Mouse (Mus musculus): Measurements from ENCODE around the gene Casz1. TPM values are rescaled to one million over a fixed set of nuclear protein-coding genes. Genes with fewer than 3 reads are reported as not detected.

Casz1 gene
- polyA plus RNA-seq, 1 experiment from 2014 or later: 0.48 TPM

DNA sequence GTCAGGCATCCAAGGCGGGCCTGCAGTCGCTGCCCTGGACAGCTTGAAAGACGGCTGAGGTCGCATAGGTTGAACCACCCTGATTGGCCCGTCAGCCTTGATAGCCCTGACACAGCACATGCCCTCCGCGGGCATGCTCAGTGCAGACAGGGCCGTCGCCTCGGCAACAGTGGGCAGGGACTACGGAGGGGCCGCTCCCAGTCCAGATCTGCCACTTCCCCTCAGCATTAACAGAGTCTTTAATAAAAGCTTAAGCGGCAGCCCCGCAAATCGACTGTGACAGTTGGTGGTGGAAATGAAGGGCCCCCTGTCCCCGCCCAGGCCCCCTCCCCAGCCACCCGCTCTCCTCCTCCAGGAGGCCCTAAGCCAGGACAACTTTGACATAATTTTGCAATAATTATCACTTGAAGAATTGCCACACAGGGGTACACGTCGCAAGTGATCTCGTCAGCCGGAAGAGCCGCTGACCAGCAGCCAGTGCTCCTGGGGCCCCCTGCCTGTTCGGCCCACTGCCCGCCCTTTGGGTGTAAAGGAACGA, 136.5 kb downstream of the Casz1 start:
- Histone ChIP-seq H3K27ac (replicated peaks) (no peak overlapping the region; the same call in 1 of the 2 replicates), H3K4me2 (peak overlapping the region; percentile 53), H3K4me3 (replicated peaks) (peak overlapping the region; percentile 35), H3K36me3 (replicated peaks) (no peaks in the 10 kb centered on the region), H3K4me1 (replicated peaks) (peaks cover 17% of the 10 kb centered on the region), H3K9me3 (replicated peaks) (no peaks in the 10 kb centered on the region), H3K9ac (no peak overlapping the region), H3K27me3 (no peaks in the 10 kb centered on the region)
- peak; percentile 84 for ATAC-seq (ENCODE audit: insufficient read depth)
- WGBS (ENCODE audit: insufficient replicate concordance): 3% methylated on average over 25 of the region's 25 CpGs

DNA sequence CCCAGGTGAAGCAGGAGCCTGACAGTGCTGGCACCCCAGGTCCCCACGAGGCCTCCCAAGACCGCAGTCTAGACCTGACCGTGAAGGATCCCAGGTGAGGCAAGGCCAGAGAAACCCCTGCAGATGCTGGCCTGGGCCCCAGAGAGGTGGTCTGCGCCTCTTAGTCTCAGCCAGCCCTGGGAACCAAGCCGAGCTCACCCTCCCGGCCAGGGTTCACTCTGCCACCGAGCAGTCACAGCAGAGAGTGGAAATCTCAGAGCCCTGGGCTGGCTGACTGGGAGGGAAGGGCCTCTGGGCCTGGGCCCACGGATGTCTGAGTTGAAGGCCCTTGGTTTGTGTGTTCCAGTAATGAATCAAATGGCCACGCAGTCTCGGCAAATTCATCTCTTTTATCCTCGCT, 137.1 kb downstream of the Casz1 start:
- no peaks in the 10 kb centered on the region for H3K36me3 ChIP-seq (replicated peaks)
- H3K4me1 ChIP-seq (replicated peaks): peaks cover 15% of the 10 kb centered on the region
- 38% methylated on average over 11 of the region's 11 CpGs for WGBS (ENCODE audit: insufficient replicate concordance)
- no peak for ATAC-seq (ENCODE audit: insufficient read depth)
- H3K4me3 ChIP-seq (replicated peaks): peak overlapping the region; percentile 35
- H3K27ac ChIP-seq (replicated peaks): peak overlapping the region; percentile 61
- no peaks in the 10 kb centered on the region for H3K9me3 ChIP-seq (replicated peaks)
- no peaks in the 10 kb centered on the region for H3K27me3 ChIP-seq
- no peak overlapping the region for H3K9ac ChIP-seq
- H3K4me2 ChIP-seq: peak overlapping the region; percentile 53

DNA sequence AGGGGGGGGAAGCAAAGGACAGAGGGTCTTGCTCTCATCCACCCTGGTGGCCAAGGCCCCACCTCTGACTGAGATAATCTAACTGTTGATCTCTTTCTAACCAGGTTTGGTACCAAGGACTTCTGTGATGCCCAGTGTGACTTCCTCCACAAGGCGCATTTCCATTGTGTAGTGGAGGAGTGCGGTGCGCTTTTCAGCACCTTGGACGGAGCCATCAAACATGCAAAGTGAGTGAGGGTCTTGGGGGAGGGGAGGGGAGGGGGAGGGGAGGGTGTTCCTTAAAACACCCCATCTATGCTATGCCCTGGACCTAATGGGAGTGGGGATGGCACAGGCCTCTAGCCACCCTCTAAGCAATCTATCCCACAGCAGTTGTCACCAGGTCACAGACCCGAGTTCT, 138.9 kb downstream of the Casz1 start:
- no peak overlapping the region for H3K9ac ChIP-seq
- no peak overlapping the region for H3K4me2 ChIP-seq
- H3K27ac ChIP-seq (replicated peaks): no peak overlapping the region
- no peak overlapping the region for H3K4me3 ChIP-seq (replicated peaks)
- H3K9me3 ChIP-seq (replicated peaks): no peaks in the 10 kb centered on the region
- H3K36me3 ChIP-seq (replicated peaks): no peaks in the 10 kb centered on the region
- no peaks in the 10 kb centered on the region for H3K27me3 ChIP-seq
- ATAC-seq (ENCODE audit: insufficient read depth): no peak
- H3K4me1 ChIP-seq (replicated peaks): peaks cover 17% of the 10 kb centered on the region
- WGBS (ENCODE audit: insufficient replicate concordance): 77% methylated on average over 5 of the region's 5 CpGs

GRCm38 (mm10) chr4:148945476-148945881, 141.2 kb downstream of the Casz1 start:
- no peak overlapping the region for H3K4me3 ChIP-seq (replicated peaks)

GRCm38 (mm10) chr4:148946071-148946470, 141.8 kb downstream of the Casz1 start:
- H3K4me3 ChIP-seq (replicated peaks): no peak overlapping the region
- WGBS (ENCODE audit: insufficient replicate concordance): 63% methylated on average over 8 of the region's 8 CpGs
- ATAC-seq (ENCODE audit: insufficient read depth): no peak

More at GRCm38 (mm10) chr4:148945476-148945881, 141.2 kb downstream of the Casz1 start:
- no peak overlapping the region for H3K9ac ChIP-seq
- WGBS (ENCODE audit: insufficient replicate concordance): 61% methylated on average over 4 of the region's 4 CpGs
- H3K27ac ChIP-seq (replicated peaks): no peak overlapping the region
- ATAC-seq (ENCODE audit: insufficient read depth): no peak
- H3K4me1 ChIP-seq (replicated peaks): peaks cover 16% of the 10 kb centered on the region
- H3K27me3 ChIP-seq: peaks cover 16% of the 10 kb centered on the region
- H3K36me3 ChIP-seq (replicated peaks): no peaks in the 10 kb centered on the region
- no peaks in the 10 kb centered on the region for H3K9me3 ChIP-seq (replicated peaks)
- no peak overlapping the region for H3K4me2 ChIP-seq

DNA sequence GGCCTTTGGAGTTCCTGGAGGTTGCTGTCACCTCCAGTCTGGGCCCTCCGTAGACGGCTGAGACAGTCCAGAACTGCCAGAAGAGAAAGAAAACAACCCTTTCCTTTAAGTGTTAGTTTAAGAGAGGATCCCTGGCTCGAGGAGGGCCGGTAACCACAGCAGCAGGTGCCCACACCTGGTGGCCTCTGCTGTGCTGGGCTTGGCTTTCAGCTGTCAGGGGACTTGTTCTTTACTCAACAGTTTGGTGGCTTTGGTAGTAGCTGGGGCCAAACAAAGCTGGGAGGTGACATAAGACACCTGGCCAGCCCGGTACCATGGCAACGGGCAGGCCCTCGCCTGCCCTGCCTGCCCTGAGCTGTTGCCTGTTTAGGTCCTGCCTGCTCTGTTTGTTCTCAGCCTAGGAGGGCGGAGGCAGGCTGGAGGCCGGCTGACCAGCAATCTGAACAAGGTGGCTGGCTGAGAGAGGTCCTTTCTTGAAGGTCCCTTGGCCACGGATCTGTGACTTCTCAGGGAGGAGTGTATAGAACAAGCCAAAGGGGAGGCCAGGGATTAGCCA, 143.7 kb downstream of the Casz1 start:
- no peaks in the 10 kb centered on the region for H3K9me3 ChIP-seq (replicated peaks)
- no peak overlapping the region for H3K4me3 ChIP-seq (replicated peaks)
- H3K27ac ChIP-seq (replicated peaks): no peak overlapping the region
- H3K9ac ChIP-seq: no peak overlapping the region
- peaks cover 20% of the 10 kb centered on the region for H3K4me1 ChIP-seq (replicated peaks)
- WGBS (ENCODE audit: insufficient replicate concordance): 53% methylated on average over 10 of the region's 10 CpGs
- H3K27me3 ChIP-seq: peaks cover 40% of the 10 kb centered on the region
- ATAC-seq (ENCODE audit: insufficient read depth): peak; percentile 49
- no peak overlapping the region for H3K4me2 ChIP-seq
- no peaks in the 10 kb centered on the region for H3K36me3 ChIP-seq (replicated peaks)

More at GRCm38 (mm10) chr4:148946071-148946470, 141.8 kb downstream of the Casz1 start:
- Histone ChIP-seq H3K9ac (no peak overlapping the region), H3K36me3 (replicated peaks) (no peaks in the 10 kb centered on the region), H3K27ac (replicated peaks) (no peak overlapping the region), H3K4me1 (replicated peaks) (peaks cover 11% of the 10 kb centered on the region), H3K9me3 (replicated peaks) (no peaks in the 10 kb centered on the region), H3K4me2 (no peak overlapping the region), H3K27me3 (peaks cover 22% of the 10 kb centered on the region)

DNA sequence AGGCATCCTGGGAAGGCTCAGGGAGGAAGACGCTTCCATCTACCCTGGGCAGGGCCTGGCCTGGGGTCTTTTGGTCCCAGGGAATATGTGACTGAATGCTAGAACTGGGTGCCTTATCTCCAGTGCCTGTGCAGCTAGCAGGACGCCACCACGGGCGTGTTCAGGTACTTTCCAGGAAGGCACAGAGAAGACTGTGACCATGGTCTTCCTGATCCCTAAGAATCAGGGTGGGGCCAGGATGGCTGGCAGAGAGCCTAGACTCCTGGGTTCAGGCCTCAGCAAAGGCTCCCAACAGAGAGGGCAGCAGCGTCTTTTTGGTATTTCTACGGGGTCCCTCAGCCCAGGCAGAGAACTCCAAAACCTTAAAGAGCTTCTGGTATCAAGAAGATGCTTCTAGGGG, 146.3 kb downstream of the Casz1 start:
- Histone ChIP-seq H3K4me1 (replicated peaks) (peaks cover 20% of the 10 kb centered on the region), H3K4me2 (no peak overlapping the region), H3K9me3 (replicated peaks) (no peaks in the 10 kb centered on the region), H3K27ac (replicated peaks) (no peak overlapping the region), H3K4me3 (replicated peaks) (no peak overlapping the region), H3K36me3 (replicated peaks) (no peaks in the 10 kb centered on the region), H3K27me3 (peaks cover 57% of the 10 kb centered on the region), H3K9ac (no peak overlapping the region)
- no peak for ATAC-seq (ENCODE audit: insufficient read depth)
- WGBS (ENCODE audit: insufficient replicate concordance): 46% methylated on average over 6 of the region's 6 CpGs

GRCm38 (mm10) chr4:148950932-148951650, 146.9 kb downstream of the Casz1 start:
- Histone ChIP-seq H3K9ac (no peak overlapping the region), H3K4me2 (no peak overlapping the region), H3K36me3 (replicated peaks) (no peaks in the 10 kb centered on the region), H3K4me1 (replicated peaks) (peaks cover 20% of the 10 kb centered on the region), H3K27ac (replicated peaks) (no peak overlapping the region), H3K4me3 (replicated peaks) (no peak overlapping the region), H3K9me3 (replicated peaks) (no peaks in the 10 kb centered on the region), H3K27me3 (peaks cover 57% of the 10 kb centered on the region)
- WGBS (ENCODE audit: insufficient replicate concordance): 48% methylated on average over 25 of the region's 25 CpGs
- no peak for ATAC-seq (ENCODE audit: insufficient read depth)

GRCm38 (mm10) chr4:148951821-148952291, 147.6 kb downstream of the Casz1 start:
- peaks cover 57% of the 10 kb centered on the region for H3K27me3 ChIP-seq
- WGBS (ENCODE audit: insufficient replicate concordance): 7% methylated on average over 43 of the region's 44 CpGs
- no peak for ATAC-seq (ENCODE audit: insufficient read depth)
- no peak overlapping the region for H3K27ac ChIP-seq (replicated peaks)
- no peak overlapping the region for H3K9ac ChIP-seq
- H3K4me2 ChIP-seq: peak overlapping the region; percentile 53
- H3K4me3 ChIP-seq (replicated peaks): peak overlapping the region; percentile 17
- no peaks in the 10 kb centered on the region for H3K36me3 ChIP-seq (replicated peaks)
- H3K9me3 ChIP-seq (replicated peaks): no peaks in the 10 kb centered on the region
- H3K4me1 ChIP-seq (replicated peaks): peaks cover 20% of the 10 kb centered on the region

DNA sequence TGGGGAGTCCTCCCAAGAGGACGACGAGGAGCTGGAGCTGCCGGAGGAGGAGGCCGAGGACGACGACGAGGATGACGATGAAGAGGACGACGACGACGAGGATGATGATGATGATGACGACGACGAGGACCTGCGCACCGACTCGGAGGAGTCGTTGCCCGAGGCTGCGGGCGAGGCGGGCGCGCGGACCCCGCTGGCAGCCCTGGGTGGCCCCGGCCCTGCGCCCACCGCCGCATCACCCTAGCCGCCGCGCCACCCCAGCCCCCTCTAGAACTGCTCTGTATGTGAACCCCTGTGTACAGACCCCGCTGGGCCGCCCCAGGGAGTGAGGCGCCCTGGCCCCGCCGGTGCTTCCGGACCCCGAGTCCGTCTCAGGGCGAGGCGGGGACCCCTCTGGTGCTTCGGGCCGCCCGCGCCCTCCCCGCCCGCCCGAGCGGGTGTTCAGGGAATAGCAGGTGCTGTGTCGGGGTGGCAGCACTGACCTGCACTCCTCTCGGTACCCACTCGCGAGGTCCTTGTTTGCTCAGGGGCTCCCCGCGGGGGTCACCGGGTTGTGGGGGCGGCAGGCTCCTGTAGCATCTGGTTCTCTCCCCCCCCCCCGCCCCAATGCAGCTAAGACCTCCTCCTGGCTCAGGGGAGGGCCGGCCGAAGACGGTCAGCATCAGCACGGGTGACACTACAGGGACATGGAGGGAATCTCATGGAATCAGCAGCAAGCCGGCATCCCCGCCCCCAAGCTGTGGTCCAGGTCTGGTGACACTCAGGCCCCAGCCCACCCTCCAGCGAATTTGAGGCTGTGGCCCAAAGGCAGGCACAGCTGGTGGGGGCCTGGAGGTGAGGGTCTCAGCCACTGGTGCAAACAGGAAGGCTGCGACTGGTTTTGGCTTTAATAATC, 148.3 kb downstream of the Casz1 start:
- H3K4me2 ChIP-seq: peak overlapping the region; percentile 53
- no peak overlapping the region for H3K9ac ChIP-seq
- peaks cover 57% of the 10 kb centered on the region for H3K27me3 ChIP-seq
- H3K27ac ChIP-seq (replicated peaks): no peak overlapping the region
- H3K4me1 ChIP-seq (replicated peaks): peaks cover 20% of the 10 kb centered on the region
- peak overlapping the region; percentile 17 for H3K4me3 ChIP-seq (replicated peaks)
- no peaks in the 10 kb centered on the region for H3K9me3 ChIP-seq (replicated peaks)
- H3K36me3 ChIP-seq (replicated peaks): no peaks in the 10 kb centered on the region
- no peak for ATAC-seq (ENCODE audit: insufficient read depth)
- WGBS (ENCODE audit: insufficient replicate concordance): 16% methylated on average over 69 of the region's 69 CpGs

Measured in liver, embryonic 15.5 days (tissue).